Mouse (Mus musculus) spleen, adult 12 weeks (tissue): ENCODE measurements around the gene Atxn1.

Experiments used
- DNase-seq: peaks from one replicate; pipeline ENCODE4 v3.0.0; 2022; ENCODE audit warnings: low spot score

The Atxn1 gene

GRCm38 (mm10) chr13:45827046-45827596 lies 137.7 kb downstream of the Atxn1 start:
- DNase-seq = no peak

GRCm38 (mm10) chr13:45822491-45822829 lies 142.3 kb downstream of the Atxn1 start:
- DNase-seq = no peak

GRCm38 (mm10) chr13:45821764-45822490 lies 142.9 kb downstream of the Atxn1 start:
- DNase-seq = no peak

GRCm38 (mm10) chr13:45820473-45821230 lies 144.2 kb downstream of the Atxn1 start:
- no peak for DNase-seq

GRCm38 (mm10) chr13:45816670-45817069 lies 148.1 kb downstream of the Atxn1 start:
- no peak for DNase-seq

GRCm38 (mm10) chr13:45809777-45810410 lies 154.9 kb downstream of the Atxn1 start:
- no peak for DNase-seq

GRCm38 (mm10) chr13:45807593-45808043 lies 157.2 kb downstream of the Atxn1 start:
- no peak for DNase-seq

GRCm38 (mm10) chr13:45806600-45807525 lies 157.9 kb downstream of the Atxn1 start:
- no peak for DNase-seq

- DNase-seq = no peak
Observed at GRCm38 (mm10) chr13:45805915-45806599, 158.8 kb downstream of the Atxn1 start.

GRCm38 (mm10) chr13:45802620-45803410 lies 162.0 kb downstream of the Atxn1 start:
- DNase-seq = no peak

GRCm38 (mm10) chr13:45798248-45798647 lies 166.6 kb downstream of the Atxn1 start:
- DNase-seq = no peak

GRCm38 (mm10) chr13:45797696-45798095 lies 167.1 kb downstream of the Atxn1 start:
- DNase-seq = no peak

- DNase-seq = no peak
Observed at GRCm38 (mm10) chr13:45796286-45796685, 168.5 kb downstream of the Atxn1 start.

- no peak for DNase-seq
Observed at GRCm38 (mm10) chr13:45793796-45794195, 171.0 kb downstream of the Atxn1 start.

GRCm38 (mm10) chr13:45786409-45786808 lies 178.4 kb downstream of the Atxn1 start:
- no peak for DNase-seq

- no peak for DNase-seq
Observed at GRCm38 (mm10) chr13:45783681-45784080, 181.1 kb downstream of the Atxn1 start.

- DNase-seq = no peak
Observed at GRCm38 (mm10) chr13:45778750-45779149, 186.1 kb downstream of the Atxn1 start.

GRCm38 (mm10) chr13:45778171-45778570 lies 186.6 kb downstream of the Atxn1 start:
- no peak for DNase-seq

- no peak for DNase-seq
Observed at GRCm38 (mm10) chr13:45775516-45775915, 189.3 kb downstream of the Atxn1 start.
